Mouse (Mus musculus) stomach, embryonic 15.5 days (tissue): ENCODE results near the gene Spns1. TPM values are rescaled to one million over a fixed set of nuclear protein-coding genes. Genes with fewer than 3 reads are reported as not detected.
A peak's percentile ranks its signal among the peaks of the same experiment; 100 is the strongest.
"Not testable (repeated sequence)": the region's sequence is repeated elsewhere in the genome, so short reads cannot be mapped to it uniquely, and the experiment has no call there.

ENCODE experiments used
- ATAC-seq: fragments of 200-750 bp; cut with Nextera tagmentation; 2 replicates; pipeline ENCODE4 v1.8.0; 2017; ENCODE audit warnings: low read depth, moderate number of reproducible peaks, moderate TSS enrichment; ENCODE audit not compliant: insufficient read depth, low FRiP score
- H3K27ac ChIP-seq: fragments of 300-500 bp; sonication (generic); 2 replicates; pipeline ENCODE4 v1.5.1; 2015; ENCODE audit warnings: mild to moderate bottlenecking, inconsistent platforms
- H3K27me3 ChIP-seq: fragments of 300-500 bp; sonication (generic); replicated peaks from 2 replicates; pipeline ENCODE4 v1.6.1; 2015; ENCODE audit warnings: inconsistent platforms
- H3K36me3 ChIP-seq: fragments of 300-500 bp; sonication (generic); 2 replicates; pipeline ENCODE4 v1.6.1; 2015; ENCODE audit warnings: inconsistent platforms
- H3K4me1 ChIP-seq: fragments of 300-500 bp; sonication (generic); 2 replicates; pipeline ENCODE4 v1.6.1; 2015; ENCODE audit warnings: inconsistent platforms
- H3K4me2 ChIP-seq: fragments of 300-500 bp; sonication (generic); 2 replicates; pipeline ENCODE4 v1.6.1; 2015; ENCODE audit warnings: mild to moderate bottlenecking, inconsistent platforms
- H3K4me3 ChIP-seq: fragments of 300-500 bp; sonication (generic); replicated peaks from 2 replicates; pipeline ENCODE4 v1.5.1; 2015; ENCODE audit warnings: inconsistent platforms
- H3K9ac ChIP-seq: fragments of 300-500 bp; sonication (generic); 2 replicates; pipeline ENCODE4 v1.6.1; 2015; ENCODE audit warnings: inconsistent platforms
- H3K9me3 ChIP-seq: fragments of 300-500 bp; sonication (generic); 2 replicates; pipeline ENCODE4 v1.6.1; 2016; ENCODE audit warnings: inconsistent platforms
- WGBS: fragments of 180-500 bp; shearing (Covaris S2); methylation state at CpG from one replicate; pipeline ENCODE4 v1.1.7; 2015; 5-methylcytosine and 5-hydroxymethylcytosine counted together
- polyA plus RNA-seq: library from polyadenylated mRNA; unstranded; fragments of >200 nt; fragmentation: Nextera tagmentation; extraction: Ambion mirVana; gene quantifications from 2 replicates; pipeline ENCODE4 v1.2.1, GENCODE M21; 2015

The Spns1 gene
- polyA plus RNA-seq, 1 experiment from 2014 or later, result 42.4 TPM

DNA sequence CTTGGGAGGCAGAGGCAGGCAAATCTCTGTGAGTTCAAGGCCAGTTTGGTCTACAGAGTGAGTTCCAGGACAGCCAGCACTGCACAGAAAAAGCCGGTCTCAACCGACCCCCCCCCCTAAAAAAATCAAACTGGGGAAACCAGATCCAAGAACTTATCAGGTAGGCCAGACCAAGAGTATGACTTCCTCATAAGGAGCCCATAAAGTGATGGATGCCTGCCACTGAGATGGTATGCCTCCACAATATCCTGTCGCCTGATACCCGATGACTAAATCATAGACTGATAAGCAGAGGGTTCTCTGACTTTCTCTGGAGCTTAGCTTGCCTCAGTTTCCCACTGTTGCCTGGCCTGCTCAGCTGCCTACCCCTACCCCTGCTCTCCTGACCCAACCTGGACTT, 20.6 kb upstream of the Spns1 start:
- H3K27ac ChIP-seq, result no peak overlapping the region
- no peaks in the 10 kb centered on the region; the same call in 1 of the 2 replicates for H3K36me3 ChIP-seq
- H3K4me2 ChIP-seq, result no peak overlapping the region
- H3K9ac ChIP-seq, result no peak overlapping the region
- H3K4me1 ChIP-seq, result 0 out of 2 replicates have a peak, but pooled peaks cover 2% of the 10 kb centered on the region
- no peak overlapping the region for H3K4me3 ChIP-seq
- WGBS, result 90% methylated on average over 4 of the region's 4 CpGs
- H3K9me3 ChIP-seq, result no peaks in the 10 kb centered on the region
- ATAC-seq, result no peak
- H3K27me3 ChIP-seq, result no peaks in the 10 kb centered on the region

DNA sequence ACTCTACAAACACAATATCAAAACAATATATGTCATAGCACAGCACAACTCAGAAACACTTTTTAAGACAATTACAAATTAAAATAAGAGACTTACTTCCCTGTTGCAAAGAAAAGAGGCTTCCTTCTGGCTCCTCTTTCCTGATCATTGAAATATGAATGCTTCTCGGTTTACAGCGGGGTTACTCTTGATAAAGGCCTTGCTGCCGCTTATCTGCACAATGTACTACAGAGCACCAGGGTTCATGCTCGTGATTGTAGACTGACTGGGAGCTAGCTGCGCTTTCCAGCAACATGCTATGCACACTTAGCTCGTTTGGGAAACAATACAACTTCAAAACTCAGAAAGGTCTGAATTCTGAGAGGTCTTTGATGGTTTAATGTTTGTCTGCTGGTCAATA, 20.0 kb upstream of the Spns1 start:
- no peak overlapping the region for H3K27ac ChIP-seq
- H3K4me2 ChIP-seq, result peak overlapping the region; percentile 23
- no peak for ATAC-seq
- H3K27me3 ChIP-seq, result no peaks in the 10 kb centered on the region
- H3K36me3 ChIP-seq, result no peaks in the 10 kb centered on the region; the same call in 1 of the 2 replicates
- no peak overlapping the region for H3K4me3 ChIP-seq
- H3K9ac ChIP-seq, result no peak overlapping the region
- no peaks in the 10 kb centered on the region for H3K9me3 ChIP-seq
- WGBS, result 47% methylated on average over 6 of the region's 6 CpGs
- H3K4me1 ChIP-seq, result 0 out of 2 replicates have a peak, but pooled peaks cover 2% of the 10 kb centered on the region

DNA sequence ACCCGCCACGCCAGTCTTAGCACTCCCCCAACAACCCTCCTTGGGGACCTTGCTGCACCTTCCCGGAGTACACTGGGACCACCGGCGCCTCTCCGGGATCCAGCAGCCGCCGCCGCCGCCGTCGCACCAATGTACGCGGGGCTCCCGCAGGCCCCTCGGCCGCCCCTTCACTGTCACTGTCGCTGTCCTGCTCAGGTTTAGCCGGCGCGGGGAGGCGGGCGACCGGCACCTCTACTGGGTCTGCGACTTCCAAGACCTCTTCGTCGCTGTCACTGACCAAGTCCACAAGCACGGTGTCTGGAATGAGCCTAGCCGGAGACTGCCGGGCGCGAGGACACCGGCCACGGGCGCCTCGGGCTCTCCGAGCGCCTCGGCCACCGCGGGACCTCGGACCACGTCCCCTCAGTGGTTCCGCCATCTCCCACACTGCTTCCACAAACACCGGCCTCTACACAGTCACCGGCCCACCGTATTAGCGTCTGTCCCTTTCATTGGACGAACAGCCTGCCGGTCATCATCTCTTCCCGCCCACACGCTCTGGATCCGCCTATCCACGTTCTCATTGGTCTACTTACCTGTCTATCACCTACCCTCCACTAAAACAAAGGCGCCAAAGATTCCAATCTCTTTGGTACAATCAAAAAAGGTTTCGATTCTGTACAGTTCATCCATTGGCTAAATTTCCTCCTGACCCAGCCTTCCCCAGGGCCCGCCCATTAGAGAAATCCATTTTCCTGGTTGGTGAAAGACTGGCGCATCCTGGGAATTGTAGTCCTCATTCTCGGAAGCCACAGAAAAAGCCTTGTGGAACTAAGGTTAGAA, 19.3 kb upstream of the Spns1 start, which contains the start of gene Nfatc2ip:
TSS of gene Nfatc2ip (minus strand) at position 440 of the 822 bp plus-strand sequence.
- peak within 1 kb of the TSS; percentile 57; the same call in 1 of the 2 replicates for H3K27ac ChIP-seq
- H3K9ac ChIP-seq, result peak within 1 kb of the TSS; percentile 66
- 0 out of 2 replicates have a peak, but pooled peaks cover 2% of the 10 kb centered on the region for H3K4me1 ChIP-seq
- no peaks in the 10 kb centered on the region for H3K27me3 ChIP-seq
- H3K4me2 ChIP-seq, result peak within 1 kb of the TSS; percentile 91
- ATAC-seq, result peak; percentile 100
- H3K36me3 ChIP-seq, result no peaks in the 10 kb centered on the region; the same call in 1 of the 2 replicates
- H3K4me3 ChIP-seq, result peak within 1 kb of the TSS; percentile 97
- no peaks in the 10 kb centered on the region for H3K9me3 ChIP-seq
- under 1% methylated on average over 59 of the region's 59 CpGs for WGBS

DNA sequence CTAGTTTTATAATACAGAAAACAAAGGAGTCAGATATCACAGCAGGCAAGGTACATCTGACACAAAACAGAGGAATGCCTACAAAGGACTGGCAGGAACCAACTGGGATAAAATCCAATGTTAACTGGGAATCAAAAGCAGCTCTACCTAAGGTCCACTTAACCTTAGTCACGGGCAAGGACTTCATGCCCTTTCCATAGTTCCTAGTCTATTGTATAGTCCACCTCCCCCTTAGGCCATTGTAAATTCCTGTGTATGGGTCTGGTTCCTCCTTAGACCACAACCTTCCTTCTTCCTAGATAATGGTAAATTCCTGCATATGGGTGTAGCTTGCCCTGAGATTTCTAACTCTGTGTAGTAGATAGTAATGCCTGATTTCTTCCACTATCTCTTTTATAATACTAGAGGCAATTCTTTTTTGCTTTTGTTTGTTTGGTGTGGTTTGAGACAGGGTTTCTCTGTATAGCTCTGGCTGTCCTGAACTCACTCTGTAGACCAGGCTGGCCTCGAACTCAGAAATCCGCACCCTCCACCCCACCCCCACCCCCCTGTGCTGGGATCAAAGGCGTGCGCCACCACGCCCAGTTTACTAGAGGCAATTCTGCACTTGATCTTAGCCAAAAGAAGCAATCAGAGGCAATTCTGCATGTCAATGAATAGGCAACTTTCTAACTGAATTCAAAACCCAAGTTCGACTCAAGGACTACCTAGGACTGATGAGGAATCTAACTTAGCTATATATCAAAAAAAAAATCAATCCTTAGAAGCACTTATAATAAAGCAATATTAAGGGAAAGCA, 15.0 kb upstream of the Spns1 start:
- not testable (repeated sequence) for H3K4me3 ChIP-seq, ATAC-seq, H3K9me3 ChIP-seq, H3K27me3 ChIP-seq, H3K4me1 ChIP-seq, H3K4me2 ChIP-seq, H3K9ac ChIP-seq, H3K27ac ChIP-seq
- 83% methylated on average over 7 of the region's 7 CpGs for WGBS
- H3K36me3 ChIP-seq, result peaks cover 15% of the 10 kb centered on the region

DNA sequence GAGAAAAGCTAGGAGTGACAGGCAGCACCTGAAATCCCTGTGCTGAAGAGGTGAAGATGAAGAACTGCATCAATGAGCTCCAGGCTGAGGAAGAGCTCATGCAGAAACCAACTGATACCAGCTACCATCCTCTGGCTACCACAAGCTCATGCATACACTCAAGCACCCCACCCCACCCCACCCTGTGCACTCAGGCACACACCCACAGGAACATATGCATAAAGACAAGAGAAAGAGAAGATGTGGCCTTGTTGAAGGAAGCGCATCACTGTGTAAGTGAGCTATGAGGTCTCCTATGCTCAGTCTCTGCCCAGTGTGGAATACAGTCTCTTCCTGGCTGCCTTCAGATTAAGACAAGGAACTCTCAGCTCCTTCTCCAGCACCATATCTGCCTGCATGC, 10.9 kb upstream of the Spns1 start:
- Histone ChIP-seq H3K9ac (no peak overlapping the region), H3K27me3 (no peaks in the 10 kb centered on the region), H3K9me3 (no peaks in the 10 kb centered on the region), H3K4me2 (no peak overlapping the region), H3K4me1 (no peaks in the 10 kb centered on the region), H3K4me3 (no peak overlapping the region), H3K27ac (no peak overlapping the region), H3K36me3 (peaks cover 31% of the 10 kb centered on the region)
- 100% methylated on average over 1 of the region's 1 CpGs for WGBS
- ATAC-seq, result no peak

DNA sequence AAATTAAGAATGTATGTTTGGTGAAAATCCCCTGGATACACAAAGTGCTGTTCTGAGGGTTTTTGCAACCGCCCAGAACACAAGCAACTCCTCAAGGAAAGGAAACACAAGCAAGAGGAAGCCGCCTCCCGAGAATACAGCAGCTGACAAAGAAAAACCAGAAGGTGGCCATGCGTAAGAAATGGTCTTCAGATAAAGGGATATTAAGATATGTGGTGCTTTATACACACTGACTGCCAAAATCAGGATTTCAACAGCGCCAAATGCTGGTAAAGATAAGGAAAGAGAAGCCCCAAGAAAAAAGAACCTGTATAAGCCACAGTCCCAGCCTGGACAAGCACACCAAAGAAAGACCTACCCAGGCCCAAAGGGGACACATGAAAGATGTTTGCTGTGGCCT, 6.3 kb upstream of the Spns1 start:
- no peak overlapping the region for H3K4me2 ChIP-seq
- H3K4me1 ChIP-seq, result no peaks in the 10 kb centered on the region
- no peak overlapping the region for H3K4me3 ChIP-seq
- H3K9me3 ChIP-seq, result no peaks in the 10 kb centered on the region
- H3K27ac ChIP-seq, result no peak overlapping the region
- no peaks in the 10 kb centered on the region for H3K27me3 ChIP-seq
- WGBS, result 86% methylated on average over 5 of the region's 5 CpGs
- ATAC-seq, result no peak
- H3K36me3 ChIP-seq, result peaks cover 18% of the 10 kb centered on the region
- no peak overlapping the region for H3K9ac ChIP-seq

DNA sequence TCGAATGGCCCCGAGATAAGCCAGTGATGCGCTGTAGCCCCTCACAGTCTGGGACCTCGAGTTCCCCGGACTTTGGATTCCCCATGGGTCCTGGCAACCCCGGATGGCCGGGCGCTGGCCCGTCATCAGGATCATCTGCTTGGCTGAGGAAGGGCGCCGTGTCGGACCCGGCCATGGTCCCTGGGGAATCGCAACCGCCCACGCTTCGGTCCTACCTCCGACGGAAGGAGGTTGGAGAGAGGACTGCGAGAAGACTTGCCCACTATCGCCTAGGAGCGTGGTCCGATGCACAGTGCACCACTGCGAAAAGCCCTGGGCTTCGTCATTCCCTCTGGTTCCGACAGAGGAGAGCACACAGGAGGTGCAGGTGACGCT, 360 bp downstream of the Spns1 start:
- Histone ChIP-seq H3K4me2 (peak overlapping the region; percentile 95), H3K4me3 (peak overlapping the region; percentile 88), H3K9me3 (no peaks in the 10 kb centered on the region), H3K27ac (0 out of 2 replicates have a peak overlapping the region, but pooled peaks have one; percentile 5), H3K9ac (peak overlapping the region; percentile 69), H3K36me3 (peaks cover 11% of the 10 kb centered on the region; the same call in 1 of the 2 replicates), H3K4me1 (peaks cover 11% of the 10 kb centered on the region), H3K27me3 (no peaks in the 10 kb centered on the region)
- peak; percentile 51 for ATAC-seq
- WGBS, result under 1% methylated on average over 27 of the region's 27 CpGs

DNA sequence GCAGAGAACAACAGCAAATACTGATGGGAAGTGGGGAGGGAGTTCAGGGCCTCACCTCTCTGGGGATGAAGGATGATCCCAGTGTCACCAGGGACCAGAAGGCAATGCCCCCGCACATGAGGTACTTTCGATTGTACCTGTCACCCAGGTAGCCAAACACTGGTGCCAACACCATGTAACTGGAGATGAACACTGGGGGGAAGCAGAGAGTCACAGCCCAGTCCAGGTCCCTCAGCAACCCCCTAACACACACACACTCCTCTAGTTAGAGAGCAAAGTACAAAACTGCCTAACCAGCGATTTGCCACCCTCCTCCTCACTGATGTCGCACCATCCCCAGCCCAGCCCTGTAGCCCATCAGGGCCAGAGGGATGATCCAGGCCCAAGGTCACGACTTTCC, 2.2 kb downstream of the Spns1 start:
- no peaks in the 10 kb centered on the region for H3K27me3 ChIP-seq
- peaks cover 26% of the 10 kb centered on the region for H3K36me3 ChIP-seq
- H3K4me3 ChIP-seq, result no peak overlapping the region
- H3K9ac ChIP-seq, result no peak overlapping the region
- H3K9me3 ChIP-seq, result no peaks in the 10 kb centered on the region
- peaks cover 11% of the 10 kb centered on the region for H3K4me1 ChIP-seq
- no peak for ATAC-seq
- H3K4me2 ChIP-seq, result no peak overlapping the region
- WGBS, result 75% methylated on average over 5 of the region's 5 CpGs
- H3K27ac ChIP-seq, result no peak overlapping the region

DNA sequence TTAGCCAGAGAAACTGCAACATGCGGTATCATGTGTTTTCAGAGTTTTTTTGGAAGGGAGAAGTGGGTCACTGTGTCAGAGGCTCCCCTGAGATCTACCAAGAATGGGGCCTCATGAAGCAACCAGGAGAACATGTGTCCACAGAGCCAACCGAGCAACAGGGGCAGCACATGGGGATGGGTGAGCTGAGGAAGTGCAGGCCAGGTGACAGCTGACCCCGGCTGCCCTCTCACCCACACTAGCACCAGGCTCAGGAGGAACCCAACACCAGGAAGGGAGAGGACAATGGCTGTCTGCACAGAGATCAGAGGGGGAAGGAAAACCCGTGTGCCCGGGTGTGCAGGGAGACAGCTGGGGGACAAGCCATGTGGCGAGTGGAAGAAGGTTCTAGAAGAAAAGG, 2.7 kb downstream of the Spns1 start:
- Histone ChIP-seq H3K36me3 (peaks cover 28% of the 10 kb centered on the region), H3K27ac (no peak overlapping the region), H3K4me2 (no peak overlapping the region), H3K9me3 (no peaks in the 10 kb centered on the region), H3K27me3 (no peaks in the 10 kb centered on the region), H3K9ac (no peak overlapping the region), H3K4me3 (no peak overlapping the region), H3K4me1 (peaks cover 11% of the 10 kb centered on the region)
- no peak for ATAC-seq
- 77% methylated on average over 6 of the region's 6 CpGs for WGBS

DNA sequence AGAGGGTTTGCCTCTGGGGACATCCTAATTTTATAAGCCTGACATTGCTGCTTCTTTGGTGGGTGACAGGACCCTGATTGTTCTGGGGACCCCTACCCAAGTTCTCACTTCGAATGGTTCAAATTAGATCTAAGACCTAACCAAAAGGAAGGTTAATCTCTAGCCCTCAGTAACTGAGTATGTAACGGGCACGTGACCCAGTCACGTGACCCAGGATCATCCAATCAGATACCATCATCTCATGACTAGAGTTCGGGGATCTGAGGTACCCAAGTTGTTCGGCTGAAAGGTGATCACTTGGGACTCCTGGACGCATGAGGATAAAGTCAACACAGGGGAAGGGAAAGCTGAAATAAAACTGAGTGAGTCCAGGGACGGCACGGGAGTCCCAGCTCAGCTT, 4.2 kb downstream of the Spns1 start:
- Histone ChIP-seq H3K4me1 (peaks cover 11% of the 10 kb centered on the region), H3K27me3 (no peaks in the 10 kb centered on the region), H3K27ac (no peak overlapping the region), H3K36me3 (peaks cover 28% of the 10 kb centered on the region), H3K4me3 (no peak overlapping the region), H3K9me3 (no peaks in the 10 kb centered on the region), H3K4me2 (no peak overlapping the region), H3K9ac (no peak overlapping the region)
- 83% methylated on average over 9 of the region's 9 CpGs for WGBS
- ATAC-seq, result no peak

DNA sequence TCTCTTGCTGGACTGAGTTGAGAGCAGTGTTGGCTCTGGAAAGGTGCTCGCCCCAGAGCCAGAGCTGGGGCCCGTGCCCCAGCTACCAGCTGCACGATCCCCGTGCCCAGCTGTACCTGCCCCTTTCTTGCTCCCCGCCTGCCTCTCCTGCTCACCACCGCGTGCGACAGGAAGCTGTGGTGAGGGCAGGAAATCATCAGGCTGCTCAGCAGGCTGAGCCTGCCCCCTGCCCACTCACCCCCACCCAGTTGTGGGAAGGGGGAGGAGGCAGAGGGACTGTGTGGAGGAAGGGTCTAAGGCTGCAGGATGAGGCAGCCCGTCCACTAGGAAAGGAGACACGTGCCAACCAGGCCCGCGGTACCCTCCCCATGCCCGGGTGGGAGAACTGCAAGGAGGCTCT, 7.9 kb downstream of the Spns1 start, which contains the start of gene Lat:
TSS of gene Lat (minus strand) at position 178 of the 400 bp plus-strand sequence.
- Histone ChIP-seq H3K4me2 (no peak within 1 kb of the TSS), H3K4me3 (no peak within 1 kb of the TSS), H3K4me1 (no peaks in the 10 kb centered on the region), H3K27me3 (no peaks in the 10 kb centered on the region), H3K36me3 (peaks cover 27% of the 10 kb centered on the region), H3K27ac (no peak within 1 kb of the TSS), H3K9me3 (no peaks in the 10 kb centered on the region), H3K9ac (no peak within 1 kb of the TSS)
- 74% methylated on average over 13 of the region's 13 CpGs for WGBS
- ATAC-seq, result peak; percentile 7; the same call in 1 of the 2 replicates

DNA sequence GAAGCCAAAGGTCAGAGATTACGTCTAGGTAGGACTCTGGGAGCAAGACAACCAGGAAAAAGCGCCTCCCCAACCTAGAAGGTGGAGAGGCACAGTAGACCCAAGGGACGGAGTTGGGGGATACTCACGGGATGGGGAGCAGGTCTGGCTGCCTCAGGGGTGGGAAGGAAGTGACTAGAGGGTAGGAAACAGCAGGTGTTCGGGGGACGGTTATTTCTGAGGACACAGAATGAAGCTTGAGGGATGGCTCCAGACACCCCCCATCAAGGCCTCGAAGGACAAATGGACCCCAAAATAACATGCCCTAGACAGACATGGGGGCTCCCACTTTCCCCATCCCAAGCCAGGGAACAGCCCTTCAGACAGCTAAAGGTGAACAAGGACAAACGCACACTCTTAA, 8.9 kb downstream of the Spns1 start:
- H3K4me1 ChIP-seq, result no peaks in the 10 kb centered on the region
- H3K4me3 ChIP-seq, result no peak overlapping the region
- no peak for ATAC-seq
- no peak overlapping the region for H3K27ac ChIP-seq
- H3K4me2 ChIP-seq, result no peak overlapping the region
- 78% methylated on average over 8 of the region's 8 CpGs for WGBS
- no peak overlapping the region for H3K9ac ChIP-seq
- H3K36me3 ChIP-seq, result peaks cover 24% of the 10 kb centered on the region; the same call in 1 of the 2 replicates
- no peaks in the 10 kb centered on the region for H3K9me3 ChIP-seq
- H3K27me3 ChIP-seq, result no peaks in the 10 kb centered on the region
